ENCODE assay signal across 10 mouse cellular contexts in genomic region chr13:14131651-14132050, GRCm38 (mm10).
"Had no signal": no experiment of that assay in that cellular context is flagged by ENCODE, and none has a peak within 500 bp of the region (broad histone marks: within the 10 kb centered on the region; RNA-seq: fewer than 3 reads in every experiment).

No protein-coding gene starts in this region.

- ATAC-seq: intestine, embryonic 16.5 days had no signal

- H3K4me2 ChIP-seq: kidney, embryonic 15.5 days; limb, embryonic 13.5 days had no signal

- H3K9me3 ChIP-seq: kidney, embryonic 15.5 days; limb, embryonic 13.5 days had no signal

- H3K4me1 ChIP-seq: kidney, embryonic 15.5 days; limb, embryonic 13.5 days had no signal

- H3K9ac ChIP-seq: kidney, embryonic 15.5 days; limb, embryonic 13.5 days; liver, embryonic 14.5 days had no signal

- H3K4me3 ChIP-seq: kidney, embryonic 15.5 days; limb, embryonic 13.5 days had no signal

- H3K27ac ChIP-seq: kidney, embryonic 15.5 days; limb, embryonic 13.5 days; liver, embryonic 14.5 days had no signal

- H3K27me3 ChIP-seq: kidney, embryonic 15.5 days; limb, embryonic 13.5 days had no signal

- DNase-seq: kidney, adult 2 months; kidney, postnatal 14 days; left cerebral cortex, postnatal 4 days; lung, adult 18-20 months; retina, postnatal 1 day; thymus, postnatal 36 days had no signal
